Mouse (Mus musculus) liver, adult (tissue): Measurements from ENCODE around the gene Chrna1.

Experiments
- GATA4 ChIP-seq: IDR thresholded peaks from 2 replicates; pipeline ENCODE4 v1.6.1; 2014; ENCODE audit warnings: mild to moderate bottlenecking, low read length; ENCODE audit not compliant: insufficient replicate concordance

Gene Chrna1

GRCm38 (mm10) chr2:73547256-73547655 lies 32.9 kb downstream of the Chrna1 start:
- no peak for TF ChIP-seq GATA4

GRCm38 (mm10) chr2:73545556-73545955 lies 34.6 kb downstream of the Chrna1 start:
- no peak for TF ChIP-seq GATA4

- no peak for TF ChIP-seq GATA4
These were observed 39.5 kb downstream of the Chrna1 start for GRCm38 (mm10) chr2:73540450-73541162.

- no peak for TF ChIP-seq GATA4
These were observed 40.4 kb downstream of the Chrna1 start for GRCm38 (mm10) chr2:73539697-73540096.

- no peak for TF ChIP-seq GATA4
These were observed 41.0 kb downstream of the Chrna1 start for GRCm38 (mm10) chr2:73539141-73539540.

GRCm38 (mm10) chr2:73538590-73538989 lies 41.5 kb downstream of the Chrna1 start:
- no peak for TF ChIP-seq GATA4

GRCm38 (mm10) chr2:73536091-73536783 lies 43.9 kb downstream of the Chrna1 start:
- TF ChIP-seq GATA4: no peak

GRCm38 (mm10) chr2:73534720-73535119 lies 45.4 kb downstream of the Chrna1 start:
- no peak for TF ChIP-seq GATA4

- no peak for TF ChIP-seq GATA4
These were observed 49.7 kb downstream of the Chrna1 start for GRCm38 (mm10) chr2:73530487-73530886.

GRCm38 (mm10) chr2:73529356-73530330 lies 50.5 kb downstream of the Chrna1 start, which contains the start of gene Wipf1:
TSS of gene Wipf1 (minus strand) at chr2:73529734.
- no peak for TF ChIP-seq GATA4

GRCm38 (mm10) chr2:73528516-73529355 lies 51.4 kb downstream of the Chrna1 start:
- TF ChIP-seq GATA4: no peak

GRCm38 (mm10) chr2:73527956-73528355 lies 52.2 kb downstream of the Chrna1 start:
- TF ChIP-seq GATA4: no peak

GRCm38 (mm10) chr2:73526691-73527090 lies 53.4 kb downstream of the Chrna1 start:
- no peak for TF ChIP-seq GATA4

GRCm38 (mm10) chr2:73522891-73523290 lies 57.2 kb downstream of the Chrna1 start:
- no peak for TF ChIP-seq GATA4

GRCm38 (mm10) chr2:73522336-73522735 lies 57.8 kb downstream of the Chrna1 start:
- no peak for TF ChIP-seq GATA4

GRCm38 (mm10) chr2:73521737-73522136 lies 58.4 kb downstream of the Chrna1 start:
- no peak for TF ChIP-seq GATA4
